Mouse (Mus musculus) megakaryocyte, embryonic 14.5 days (primary cell): Measurements from ENCODE around the gene Pi4kb.

Experiments used
- FLI1 ChIP-seq: IDR thresholded peaks from 2 replicates; pipeline ENCODE4 v1.6.1; 2012; ENCODE audit warnings: low read length, inconsistent platforms, mixed read lengths
- GATA1 ChIP-seq: IDR thresholded peaks from 3 replicates; pipeline ENCODE4 v1.6.1; 2012; ENCODE audit warnings: mixed read lengths, low read length, inconsistent platforms, borderline replicate concordance

DNA sequence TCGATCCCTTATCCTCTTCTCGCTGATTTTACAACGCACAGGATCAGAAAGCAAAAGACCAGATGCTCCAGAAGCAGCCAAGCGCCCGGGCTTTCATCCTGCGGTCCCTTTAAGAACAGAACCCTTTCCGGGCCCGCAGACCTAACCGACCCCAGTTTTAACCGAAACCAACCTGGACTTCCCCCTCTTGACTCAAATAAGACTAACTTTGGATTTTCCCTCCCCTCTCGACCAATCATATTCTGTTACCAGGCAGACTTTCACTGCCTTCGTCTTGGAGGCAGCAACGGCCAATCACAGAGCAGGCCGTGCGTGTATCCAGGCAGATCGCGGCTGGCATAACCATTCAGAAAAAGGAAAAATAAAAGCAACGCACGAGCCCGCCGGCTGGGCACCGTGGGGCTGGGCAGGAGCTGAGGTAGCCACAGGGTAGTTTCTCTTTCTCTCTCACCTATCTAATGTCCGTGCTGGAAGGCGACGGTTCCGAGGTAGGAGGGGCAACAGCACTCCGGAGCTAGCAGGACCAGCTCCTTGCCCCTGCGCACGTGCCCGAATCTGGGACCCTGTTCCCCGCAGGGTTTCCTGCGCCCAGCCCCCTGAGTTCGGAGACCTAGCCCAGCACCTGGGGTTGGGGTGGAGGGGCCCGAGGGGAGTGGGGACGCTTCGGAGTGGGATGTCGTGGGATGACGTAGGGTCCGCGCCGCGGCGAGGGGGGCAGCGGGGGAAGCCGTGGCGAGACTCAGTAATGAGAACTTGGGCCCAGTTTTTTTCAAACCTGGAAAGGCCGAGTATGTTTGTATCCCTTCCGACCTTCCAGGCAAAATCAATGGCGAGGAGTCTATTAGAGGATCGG is 20.5 kb upstream of the Pi4kb start, which contains the start of gene Rfx5:
- no peak for TF ChIP-seq GATA1
- no peak for TF ChIP-seq FLI1
